Mouse (Mus musculus) spleen, postnatal 10 days (tissue): ENCODE data around the gene Pms2.

Experiments
- DNase-seq, 2 experiments: peaks; one replicate each; pipeline ENCODE4 v3.0.0; 2021 to 2022; ENCODE audit warnings: low spot score in 2 of 2

Pms2 gene

DNA sequence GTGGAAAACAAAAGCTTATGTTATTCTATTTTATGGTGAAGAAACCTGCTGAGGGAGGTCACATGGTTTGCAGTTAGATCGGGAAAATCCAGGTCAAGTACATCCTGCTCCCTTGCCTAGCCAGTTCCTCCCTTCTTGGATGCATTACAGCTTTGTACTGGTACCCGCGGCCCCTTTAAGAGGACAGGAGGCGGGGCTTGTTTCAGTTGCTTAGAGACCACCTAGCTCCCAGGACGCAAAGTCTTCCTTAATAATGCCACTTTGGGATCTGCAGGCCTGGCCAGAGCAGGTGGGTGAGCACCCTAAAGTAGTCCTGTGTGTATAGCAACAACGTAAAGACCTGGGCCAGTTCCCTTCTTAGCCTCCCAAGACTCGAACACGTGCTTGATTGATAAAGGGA lies 23.1 kb downstream of the Pms2 start, which contains the start of gene Rsph10b:
TSS of gene Rsph10b (plus strand) at position 205 of the 400 bp plus-strand sequence.
- DNase-seq, result no peak

GRCm38 (mm10) chr5:143933414-143933813 lies 23.6 kb downstream of the Pms2 start:
- DNase-seq, result no peak

GRCm38 (mm10) chr5:143933875-143934274 lies 24.1 kb downstream of the Pms2 start:
- no peak for DNase-seq

DNA sequence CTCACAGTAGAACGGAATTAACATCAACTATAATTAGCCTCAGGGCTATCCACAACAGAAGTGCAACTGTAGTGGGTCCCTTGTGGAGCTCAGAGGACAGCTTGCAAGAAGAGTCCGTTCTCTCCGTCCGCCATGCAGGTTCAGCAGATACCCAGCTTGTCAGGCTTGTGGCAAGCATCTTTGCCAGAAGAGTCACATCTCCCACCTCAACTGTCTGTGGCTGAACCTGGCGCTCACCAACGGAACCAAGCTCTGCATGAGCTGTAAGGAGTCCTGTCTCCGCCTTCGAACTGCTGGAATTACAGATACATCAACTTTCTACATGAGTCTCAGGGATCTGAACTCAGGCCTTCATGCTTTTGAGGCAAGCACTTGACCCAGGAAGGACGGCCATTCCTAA lies 26.4 kb downstream of the Pms2 start:
- no peak for DNase-seq

DNA sequence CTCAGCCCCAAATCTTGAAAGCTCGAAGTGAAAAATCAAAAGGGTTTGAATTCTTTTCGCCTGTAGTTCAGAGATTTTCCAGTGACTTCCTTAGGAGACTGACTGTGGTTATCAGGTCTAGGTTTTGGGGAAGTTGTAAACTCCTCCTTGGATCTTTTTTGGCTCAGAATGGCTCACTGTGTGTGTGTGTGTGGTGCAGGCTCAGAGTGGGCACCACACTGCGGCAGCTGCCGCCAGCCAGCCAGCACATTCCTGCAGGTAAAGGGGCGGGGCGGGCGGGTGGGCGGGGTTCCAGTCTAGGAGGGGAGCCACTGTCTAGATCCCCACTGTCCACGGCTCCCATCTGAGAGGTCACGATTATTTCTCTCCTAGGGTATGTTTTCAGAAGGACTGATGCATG lies 31.8 kb downstream of the Pms2 start:
- no peak for DNase-seq

GRCm38 (mm10) chr5:143943231-143944125 lies 33.7 kb downstream of the Pms2 start:
- peak in 1 of 2 experiments; percentile 9 for DNase-seq

DNA sequence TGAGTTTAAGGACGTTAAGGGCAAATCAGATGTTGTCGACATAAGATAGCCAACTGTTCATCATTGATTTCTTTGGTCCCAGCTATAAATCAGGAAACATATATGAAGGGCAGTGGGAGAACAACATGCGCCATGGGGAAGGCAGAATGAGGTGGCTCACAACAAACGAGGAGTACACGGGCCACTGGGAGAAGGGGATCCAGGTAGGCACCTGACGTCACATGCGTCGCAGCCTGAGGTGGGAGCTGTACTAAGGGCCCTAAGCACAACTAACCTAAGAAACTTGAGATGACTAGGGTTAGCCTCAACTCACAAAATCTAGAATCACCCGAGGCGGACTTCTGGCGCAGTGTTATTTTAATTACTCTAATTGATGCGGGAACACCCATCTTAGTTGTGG lies 38.6 kb downstream of the Pms2 start:
- DNase-seq, result no peak

GRCm38 (mm10) chr5:143950016-143950415 lies 40.3 kb downstream of the Pms2 start:
- DNase-seq, result no peak

- no peak for DNase-seq
Measured at GRCm38 (mm10) chr5:143957101-143957500, 47.3 kb downstream of the Pms2 start.

- no peak for DNase-seq
Measured at GRCm38 (mm10) chr5:143959551-143959950, 49.8 kb downstream of the Pms2 start.

DNA sequence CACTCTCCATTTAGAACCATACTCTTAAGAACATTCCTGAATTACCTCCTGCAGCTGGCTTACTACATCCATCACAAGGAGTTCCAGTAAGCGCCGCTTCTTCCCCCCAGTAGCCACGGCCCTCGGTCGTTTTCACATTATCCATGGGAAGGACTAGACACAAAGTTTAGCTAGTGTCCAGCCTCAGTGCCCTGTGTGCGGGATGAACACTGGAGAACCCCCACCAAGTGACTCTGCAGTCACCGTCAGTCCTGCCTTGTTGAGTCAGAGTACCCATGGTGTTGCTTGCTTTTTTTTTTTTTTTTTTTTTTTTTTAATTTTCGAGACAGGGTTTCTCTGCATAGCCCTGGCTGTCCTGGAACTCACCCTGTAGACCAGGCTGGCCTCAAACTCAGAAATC lies 51.4 kb downstream of the Pms2 start:
- no peak for DNase-seq

- DNase-seq, result no peak
Measured at GRCm38 (mm10) chr5:143965586-143966345, 56.0 kb downstream of the Pms2 start.

DNA sequence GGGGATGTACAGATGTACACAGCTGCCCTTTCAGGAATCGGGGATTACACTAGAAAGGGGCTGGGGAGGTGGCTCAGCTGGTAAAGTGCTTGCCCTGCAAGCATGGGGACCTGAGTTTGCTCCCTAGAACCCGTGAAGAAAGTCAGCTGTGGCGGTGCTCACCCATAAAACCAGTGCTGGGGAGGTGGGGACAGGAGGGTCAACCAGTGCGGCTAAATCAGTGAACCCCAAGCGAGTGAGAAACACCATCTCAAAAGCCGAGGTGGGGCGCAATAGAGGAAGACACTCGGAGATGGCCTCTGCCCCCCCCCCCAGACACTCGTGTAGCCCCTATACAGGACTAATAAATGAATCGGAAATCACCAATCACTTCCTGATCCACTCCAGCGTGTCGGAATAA lies 56.9 kb downstream of the Pms2 start:
- DNase-seq, result no peak

DNA sequence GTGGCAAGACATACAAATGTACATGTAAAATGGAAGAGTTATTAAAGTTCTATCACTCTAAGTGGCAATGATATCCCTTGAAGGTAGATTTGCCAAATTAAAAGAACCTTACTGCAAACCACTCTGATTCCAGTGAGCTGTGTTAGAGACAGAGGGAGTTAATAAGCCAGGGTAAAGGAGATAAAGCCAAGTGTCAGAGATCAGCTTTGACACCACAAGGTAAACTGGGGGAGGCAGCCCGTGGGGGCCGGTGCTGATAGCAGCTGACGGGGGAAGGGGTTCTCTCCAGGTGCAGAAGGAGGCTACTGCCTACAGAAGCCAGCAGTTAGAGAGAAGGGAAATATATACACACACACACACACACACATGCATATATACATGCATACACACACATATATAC lies 62.9 kb downstream of the Pms2 start:
- no peak for DNase-seq

DNA sequence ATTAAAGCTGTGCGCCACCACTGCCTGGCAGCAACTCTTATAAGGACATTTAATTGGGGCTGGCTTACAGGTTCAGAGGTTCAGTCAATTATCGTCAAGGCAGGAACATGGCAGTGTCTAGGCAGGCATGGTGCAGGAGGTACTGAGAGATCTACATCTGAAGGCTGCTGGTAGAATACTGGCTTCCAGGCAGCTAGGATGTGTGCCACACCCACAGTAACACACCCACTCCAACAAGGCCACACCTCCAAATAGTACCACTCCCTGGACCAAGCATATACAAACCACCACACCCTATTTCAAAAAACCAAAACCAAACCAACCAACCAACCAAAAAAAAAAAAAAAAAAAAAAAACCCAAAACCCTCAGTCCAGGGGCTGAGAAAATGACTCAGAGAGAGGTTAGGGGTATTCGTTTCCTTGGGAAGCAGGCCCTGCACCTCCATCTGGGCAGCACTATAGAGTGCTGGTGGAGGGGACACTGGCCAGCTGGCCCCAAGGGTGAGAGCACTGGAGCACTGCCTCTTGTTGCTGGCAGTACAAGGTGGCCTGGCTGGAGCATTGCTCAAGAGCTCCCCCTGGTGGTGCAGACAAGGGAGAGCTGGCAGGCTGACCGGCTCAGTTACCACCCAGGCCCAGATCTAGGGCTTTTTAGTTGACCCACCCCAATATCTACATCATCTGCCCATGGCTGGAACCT lies 65.3 kb downstream of the Pms2 start:
- DNase-seq, result peak; percentile 72 to 83

DNA sequence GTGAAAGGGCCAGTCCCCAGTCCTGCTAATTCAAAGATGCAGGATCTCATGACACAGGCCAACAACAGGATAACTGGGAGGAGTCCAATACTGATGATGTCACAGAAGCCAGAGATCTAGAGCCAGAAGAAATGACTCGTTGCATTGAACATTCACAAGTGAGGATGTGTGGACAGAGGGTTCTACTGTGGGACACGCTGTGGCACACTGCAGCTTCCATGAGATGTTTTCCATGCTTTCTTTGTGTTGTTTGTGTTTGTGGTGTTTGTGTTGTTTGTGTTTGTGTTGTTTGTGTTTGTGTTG lies 65.8 kb downstream of the Pms2 start:
- DNase-seq, result no peak

GRCm38 (mm10) chr5:143976232-143976631 lies 66.5 kb downstream of the Pms2 start:
- DNase-seq, result no peak

GRCm38 (mm10) chr5:143976726-143977431 lies 67.1 kb downstream of the Pms2 start:
- DNase-seq, result peak; percentile 50 to 80

DNA sequence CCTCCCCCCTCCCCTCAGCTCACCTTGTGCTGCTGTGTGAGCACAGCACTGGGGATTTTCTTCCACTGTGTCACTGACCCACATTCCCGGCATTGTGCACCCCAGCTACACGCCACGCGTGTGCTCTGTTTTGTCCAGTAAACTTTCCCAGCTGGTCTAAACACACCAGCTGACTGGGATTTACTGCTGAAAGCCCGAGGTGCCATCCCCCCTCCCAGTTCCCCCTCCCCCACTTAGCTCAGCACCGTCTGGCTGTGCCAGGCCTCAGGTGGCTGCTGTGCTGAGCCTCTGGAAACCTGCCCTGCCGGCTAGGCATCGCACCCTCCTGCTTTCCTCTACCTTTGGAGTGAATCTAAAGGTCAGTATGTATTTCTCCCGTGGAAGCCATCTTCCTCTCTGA lies 71.1 kb downstream of the Pms2 start:
- no peak for DNase-seq

DNA sequence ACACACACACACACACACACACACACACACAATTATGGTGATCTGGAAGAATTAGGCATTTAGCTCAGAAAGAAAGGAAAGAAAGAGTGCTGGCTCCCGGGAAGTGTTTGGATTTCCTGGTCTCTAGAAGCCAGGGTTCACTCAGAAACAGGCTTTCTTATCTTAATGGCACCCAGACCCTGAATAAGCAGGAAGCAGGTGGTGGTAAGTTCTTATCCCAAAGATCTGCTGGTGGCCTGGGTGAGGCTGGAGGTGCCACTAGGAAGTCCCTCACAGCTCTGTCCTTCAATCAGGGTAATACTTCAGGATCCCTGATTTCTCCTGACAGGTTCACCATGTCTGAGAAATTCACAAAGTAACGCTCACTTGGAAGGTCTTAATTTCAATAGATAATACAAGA lies 72.6 kb downstream of the Pms2 start:
- no peak for DNase-seq
